Mouse (Mus musculus): ENCODE measurements around the gene Siglec1.
"Not testable (repeated sequence)": the region's sequence is repeated elsewhere in the genome, so short reads cannot be mapped to it uniquely, and the experiment has no call there.

Gene Siglec1

GRCm38 (mm10) chr2:131053851-131054645 is 32.5 kb downstream of the Siglec1 start:
- DNase-seq (ENCODE audit: extremely low spot score, low spot score): peak; percentile 57

- DNase-seq (ENCODE audit: extremely low spot score, low spot score): no peak
Measured at GRCm38 (mm10) chr2:131052862-131053418, 33.6 kb downstream of the Siglec1 start.

GRCm38 (mm10) chr2:131052043-131052442 is 34.5 kb downstream of the Siglec1 start:
- no peak for DNase-seq (ENCODE audit: extremely low spot score, low spot score)

- DNase-seq (ENCODE audit: extremely low spot score, low spot score): no peak
Measured at GRCm38 (mm10) chr2:131046025-131046424, 40.5 kb downstream of the Siglec1 start.

GRCm38 (mm10) chr2:131044989-131045720 is 41.4 kb downstream of the Siglec1 start:
- DNase-seq (ENCODE audit: extremely low spot score, low spot score): no peak

DNA sequence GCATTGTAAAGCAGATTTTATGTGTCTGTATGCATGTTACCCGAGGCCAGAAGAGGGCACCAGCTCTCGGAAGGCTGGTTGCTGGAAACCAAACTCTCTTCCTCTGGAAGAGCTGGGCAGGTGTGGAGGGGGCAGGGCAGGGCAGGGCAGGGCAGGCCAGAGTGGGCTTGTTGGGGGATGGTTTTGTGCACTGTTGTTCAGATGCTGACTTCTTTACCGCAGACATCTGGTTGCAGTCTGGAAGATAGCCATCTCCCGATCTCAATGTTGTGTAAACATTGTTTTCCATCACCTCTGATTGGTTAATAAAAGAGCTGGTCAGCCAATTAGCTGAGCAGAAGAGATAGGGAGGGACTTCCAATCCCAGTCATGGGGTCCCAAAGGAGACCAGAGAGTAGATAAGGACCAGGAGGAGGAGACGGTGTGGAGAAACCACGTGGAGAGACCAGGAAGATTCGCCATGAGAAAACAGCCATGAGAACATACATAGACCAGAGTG is 42.2 kb downstream of the Siglec1 start:
- no peak for DNase-seq (ENCODE audit: extremely low spot score, low spot score)

DNA sequence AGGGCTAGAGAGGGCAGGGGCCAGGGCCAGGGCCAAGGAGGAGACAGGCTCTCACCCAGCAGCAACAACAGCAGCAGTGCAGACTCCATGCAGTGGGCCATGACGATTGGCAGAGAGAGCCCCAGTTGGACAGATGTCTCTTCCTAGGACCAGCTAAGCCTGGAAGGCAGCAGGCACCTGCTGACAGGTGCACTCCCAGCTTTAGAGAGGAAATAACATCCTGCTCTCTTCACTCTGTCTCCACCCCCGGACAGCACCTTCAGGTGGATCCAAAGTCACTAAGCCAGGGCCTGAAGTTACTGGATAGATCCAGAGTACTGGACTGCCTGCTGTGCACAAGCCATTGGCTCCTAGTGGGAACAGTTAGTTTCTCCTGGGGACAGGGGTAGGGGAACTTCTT is 43.6 kb downstream of the Siglec1 start, which contains the start of gene Gfra4:
Gene Gfra4, minus strand, starts transcription at position 101 of the 400 bp plus-strand sequence.
- DNase-seq (ENCODE audit: extremely low spot score, low spot score): no peak

- peak; percentile 47 for DNase-seq (ENCODE audit: extremely low spot score, low spot score)
Measured at GRCm38 (mm10) chr2:131040854-131041825, 45.4 kb downstream of the Siglec1 start.

GRCm38 (mm10) chr2:131038675-131039074 is 47.9 kb downstream of the Siglec1 start:
- DNase-seq (ENCODE audit: extremely low spot score, low spot score): no peak

DNA sequence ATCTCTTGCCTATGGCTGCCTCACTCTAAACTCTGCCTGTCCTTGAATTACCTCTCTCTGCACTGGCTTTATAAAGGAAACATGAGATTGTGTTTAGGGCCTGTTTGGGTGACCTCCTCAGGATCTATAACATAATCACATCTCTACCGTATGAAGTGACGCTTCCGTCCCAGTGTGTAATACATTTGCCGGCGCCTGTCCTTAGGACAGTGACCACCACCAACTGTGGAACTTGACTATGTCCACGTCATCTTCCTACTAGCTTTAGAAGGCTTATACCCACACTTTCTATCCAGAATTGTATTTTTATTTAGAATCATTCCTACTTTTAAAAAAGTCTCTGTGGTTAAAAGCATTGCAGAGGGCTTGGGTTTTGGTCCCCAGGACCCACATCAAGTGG is 48.4 kb downstream of the Siglec1 start:
- DNase-seq (ENCODE audit: extremely low spot score, low spot score): no peak

- no peak for DNase-seq (ENCODE audit: extremely low spot score, low spot score)
Measured at GRCm38 (mm10) chr2:131037226-131037990, 49.2 kb downstream of the Siglec1 start.

DNA sequence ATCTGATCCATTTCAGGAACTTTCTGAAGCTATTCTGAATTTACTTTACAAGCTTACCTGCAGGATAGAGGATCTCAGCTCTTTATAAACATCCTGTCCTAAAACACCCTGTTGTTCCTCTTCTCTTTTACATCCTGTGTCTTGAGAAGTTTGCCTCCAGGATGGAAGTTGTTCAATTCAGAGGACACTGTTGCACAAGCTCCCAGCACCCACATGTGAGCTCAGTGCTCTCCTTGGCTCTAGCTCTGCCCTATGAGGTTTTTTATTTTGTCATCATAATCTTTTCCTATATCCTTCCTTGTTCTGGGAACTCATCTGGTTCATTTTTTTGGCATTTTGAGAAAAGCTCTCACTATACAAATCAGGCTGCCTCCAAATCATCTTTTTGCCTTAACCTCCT is 49.8 kb downstream of the Siglec1 start:
- no peak for DNase-seq (ENCODE audit: extremely low spot score, low spot score)

- DNase-seq (ENCODE audit: extremely low spot score, low spot score): no peak
Measured at GRCm38 (mm10) chr2:131036343-131036742, 50.2 kb downstream of the Siglec1 start.

- not testable (repeated sequence) for DNase-seq (ENCODE audit: extremely low spot score, low spot score)
Measured at GRCm38 (mm10) chr2:131031406-131031805, 55.2 kb downstream of the Siglec1 start.

GRCm38 (mm10) chr2:131030998-131031397 is 55.6 kb downstream of the Siglec1 start:
- DNase-seq (ENCODE audit: extremely low spot score, low spot score): no peak

- DNase-seq (ENCODE audit: extremely low spot score, low spot score): no peak
Measured at GRCm38 (mm10) chr2:131030561-131030960, 56.0 kb downstream of the Siglec1 start.

GRCm38 (mm10) chr2:131029065-131029935 is 57.3 kb downstream of the Siglec1 start:
- DNase-seq (ENCODE audit: extremely low spot score, low spot score): no peak

- no peak for DNase-seq (ENCODE audit: extremely low spot score, low spot score)
Measured at GRCm38 (mm10) chr2:131026941-131027340, 59.6 kb downstream of the Siglec1 start.

DNA sequence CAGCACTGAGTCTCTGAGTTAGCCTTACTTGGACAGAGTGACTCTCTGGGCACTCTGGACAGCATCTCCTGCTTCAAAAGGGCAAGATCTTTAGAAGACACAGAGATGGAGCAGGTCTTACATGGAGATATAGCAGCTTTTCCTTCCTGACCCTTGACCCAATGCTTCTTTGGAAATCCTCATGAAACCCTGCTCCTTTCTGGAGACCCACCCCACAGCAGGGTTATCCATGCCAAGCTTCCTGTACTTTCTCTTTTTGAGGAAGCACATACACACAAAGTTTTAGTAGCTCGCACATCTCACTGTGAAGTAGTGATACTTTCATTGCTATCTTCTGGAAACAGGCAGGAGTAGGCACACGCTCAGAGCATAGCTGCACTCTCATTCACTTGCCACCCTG is 61.3 kb downstream of the Siglec1 start:
- DNase-seq (ENCODE audit: extremely low spot score, low spot score): no peak
